Mouse (Mus musculus) left cerebral cortex, postnatal 10 days (tissue): Measurements from ENCODE around the gene Gart. TPM values are rescaled to one million over a fixed set of nuclear protein-coding genes. Genes with fewer than 3 reads are reported as not detected.

Source experiments
- DNase-seq, 2 experiments: peaks; one replicate each; pipeline ENCODE4 v3.0.0; 2021 to 2022; ENCODE audit warnings: low spot score in 2 of 2, mixed read lengths in 1 of 2; ENCODE audit errors: extremely low spot score in 1 of 2
- intact Hi-C: fragments of 180-260 bp; cut with DNase I; formaldehyde crosslinking; loops from one replicate; pipeline ENCODE4 v1.15.1; 2025
- total RNA-seq, 2 experiments: library from RNA; stranded (reverse); gene quantifications; 2 replicates each; pipeline ENCODE4 v1.2.3; 2021

The Gart gene
- total RNA-seq, 2 experiments from 2014 or later, result 45.3 to 58.8 TPM

GRCm38 (mm10) chr16:91618511-91619501 lies 27.9 kb downstream of the Gart start, which contains the start of gene Dnajc28:
TSS of gene Dnajc28 (minus strand) at chr16:91619026.
- intact Hi-C loops, result no loop called here
- peak; percentile 74 to 83 for DNase-seq

- DNase-seq, result peak in 1 of 2 experiments; percentile 26
- intact Hi-C loops, result no loop called here
Measured at GRCm38 (mm10) chr16:91614552-91614951, 32.2 kb downstream of the Gart start.

- intact Hi-C loops, result no loop called here
- no peak for DNase-seq
Measured at GRCm38 (mm10) chr16:91612525-91612924, 34.2 kb downstream of the Gart start.

DNA sequence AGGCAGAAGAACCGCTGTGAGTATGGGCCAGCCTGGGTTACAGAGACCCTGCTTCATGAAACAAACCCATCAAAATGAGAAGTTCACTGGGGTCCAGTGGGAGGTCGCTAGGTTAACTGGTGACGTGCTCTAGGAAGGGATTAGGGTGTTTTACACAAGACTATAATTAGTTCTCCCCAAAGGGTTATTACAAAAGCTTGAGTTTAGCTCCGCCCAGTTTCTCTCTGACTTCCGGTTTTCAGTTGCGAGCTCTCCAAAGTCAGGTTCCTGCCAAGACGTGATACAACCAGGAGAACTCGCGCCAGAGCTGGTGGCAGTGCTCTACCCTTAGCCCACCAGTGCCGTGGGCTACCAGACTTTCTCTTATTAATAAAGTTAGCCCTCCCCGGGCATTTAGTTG lies 35.5 kb downstream of the Gart start:
- DNase-seq, result no peak
- intact Hi-C loops, result no loop called here

DNA sequence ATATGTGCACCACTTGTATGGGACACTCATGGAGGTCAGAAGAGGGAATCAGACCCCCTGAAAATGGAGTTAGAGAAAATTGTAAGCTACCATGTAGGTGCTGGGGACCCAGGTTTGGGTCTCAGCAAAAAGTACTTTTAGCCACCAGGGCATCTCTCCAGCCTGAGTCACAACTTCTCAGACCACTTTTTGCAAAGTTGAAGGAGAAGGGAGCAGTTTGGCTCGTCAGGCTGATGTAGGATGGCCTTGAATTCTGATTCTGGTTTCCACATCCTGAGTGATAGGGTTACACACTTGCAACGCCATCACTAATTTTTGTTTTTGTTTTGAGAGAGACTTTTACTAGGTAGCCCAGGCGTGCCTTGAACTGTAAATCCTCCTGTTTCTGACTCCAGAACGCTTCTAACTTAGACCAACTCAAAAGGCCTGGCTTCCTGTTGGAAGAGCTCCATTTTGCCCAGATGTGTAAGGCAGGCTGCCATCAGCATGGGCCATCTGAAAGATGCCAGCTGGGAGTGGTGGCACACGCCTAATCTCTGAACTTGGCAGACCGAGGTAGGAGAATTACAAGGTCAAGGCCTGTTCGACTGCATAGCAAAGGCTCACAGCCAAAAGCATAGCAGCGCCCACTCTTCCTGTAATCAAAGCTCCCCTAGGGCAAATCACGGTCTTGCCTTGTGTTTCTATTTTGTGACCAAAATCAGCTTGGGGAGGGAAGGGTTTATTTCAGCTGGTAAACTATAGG lies 37.1 kb downstream of the Gart start:
- DNase-seq, result no peak
- intact Hi-C loops, result no loop called here

DNA sequence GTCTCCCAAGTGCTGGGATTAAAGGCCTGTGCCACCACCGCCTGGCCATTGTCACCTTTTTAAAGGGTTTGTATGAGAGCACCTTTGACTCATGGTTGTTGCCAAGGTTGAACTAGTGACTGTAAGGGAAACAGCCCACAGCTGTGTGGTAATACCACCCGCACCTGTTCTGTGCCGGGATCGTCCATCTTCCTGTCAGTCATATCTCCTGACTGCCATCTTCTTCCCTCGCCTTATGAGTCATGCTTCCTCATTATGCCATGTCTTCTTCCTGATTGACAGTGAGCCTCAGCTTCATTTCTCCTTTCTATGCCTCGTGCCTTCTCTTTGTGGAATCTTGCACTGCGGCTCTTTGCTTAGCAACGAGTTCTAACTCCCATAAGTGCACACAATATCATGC lies 39.8 kb downstream of the Gart start:
- intact Hi-C loops, result no loop called here
- no peak for DNase-seq

DNA sequence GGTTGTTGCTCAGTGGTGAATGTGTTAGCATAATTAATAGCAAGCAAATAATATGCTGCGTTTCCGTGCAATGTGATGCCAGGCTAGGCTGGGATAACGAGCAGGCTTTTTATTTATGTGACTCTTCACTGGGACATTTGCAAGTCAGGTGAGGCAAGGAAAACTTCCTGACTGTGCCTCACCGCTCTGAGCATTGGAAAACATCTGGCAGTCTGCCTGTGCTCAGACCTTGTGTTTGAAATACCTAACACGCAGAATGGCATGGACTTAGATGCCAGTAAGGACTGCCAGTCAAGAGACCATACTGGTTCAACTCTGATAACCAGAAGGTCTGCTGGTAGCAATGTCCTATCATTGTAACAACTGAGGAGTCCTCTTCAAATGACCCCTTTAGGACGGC lies 41.6 kb downstream of the Gart start:
- DNase-seq, result no peak
- intact Hi-C loops, result no loop called here

DNA sequence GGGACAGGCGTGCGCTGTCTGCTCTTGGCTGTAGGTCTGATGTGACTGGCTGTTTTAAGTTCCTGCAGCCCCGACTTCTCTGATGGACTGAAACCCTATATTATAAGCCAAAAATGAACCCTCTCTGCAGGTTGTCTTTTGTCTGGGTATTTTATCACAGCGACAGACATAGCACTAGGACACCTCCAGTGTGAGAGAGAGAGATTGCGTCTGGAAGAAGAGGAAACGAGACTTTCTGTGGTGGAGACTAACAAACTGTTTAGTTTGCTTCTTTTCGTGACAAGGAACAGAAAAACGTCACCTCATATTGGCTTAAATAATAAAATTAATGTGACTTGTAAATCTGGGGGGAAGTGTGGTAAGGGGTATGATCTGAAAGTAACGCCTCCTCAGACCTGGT lies 45.1 kb downstream of the Gart start:
- DNase-seq, result no peak
- intact Hi-C loops, result no loop called here

DNA sequence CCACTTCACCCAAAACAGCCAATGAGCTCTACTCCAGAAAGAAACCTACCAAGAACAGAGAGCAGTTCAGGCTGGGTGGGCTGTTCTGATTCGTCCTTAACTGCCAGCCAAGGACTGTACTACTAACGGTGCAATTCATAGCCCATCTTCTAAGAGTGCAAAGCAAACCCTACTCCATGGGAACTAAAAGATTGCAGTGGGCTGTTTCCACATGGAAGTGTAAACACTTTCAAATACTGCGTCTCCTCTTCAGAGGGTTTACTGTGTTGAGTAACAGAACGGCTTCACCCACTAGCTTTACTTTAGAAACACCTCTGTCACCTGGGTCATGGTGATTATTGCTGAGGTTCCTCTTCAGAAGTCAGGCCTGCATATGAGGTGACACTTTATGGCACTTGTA lies 45.7 kb downstream of the Gart start:
- intact Hi-C loops, result no loop called here
- no peak for DNase-seq

DNA sequence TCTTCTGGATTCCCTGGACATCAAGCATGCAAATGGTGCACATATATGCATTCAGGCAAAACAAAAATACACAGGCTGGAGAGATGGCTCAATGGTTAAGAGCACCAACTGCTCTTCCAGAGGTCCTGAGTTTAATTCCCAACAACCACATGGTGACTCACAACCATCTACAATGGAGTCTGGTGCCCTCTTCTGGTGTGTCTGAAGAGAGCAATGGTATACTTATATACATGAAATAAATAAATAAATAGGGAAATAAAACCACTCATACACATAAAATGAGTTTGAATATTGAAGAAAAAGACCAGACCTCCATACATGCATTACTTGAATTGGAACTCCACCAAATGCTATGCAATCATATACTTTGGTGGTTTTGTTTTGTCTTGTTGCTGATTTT lies 47.5 kb downstream of the Gart start:
- intact Hi-C loops, result no loop called here
- no peak for DNase-seq

GRCm38 (mm10) chr16:91597672-91598010 lies 49.1 kb downstream of the Gart start, which contains the start of gene Tmem50b:
TSS of gene Tmem50b (minus strand) at chr16:91597800.
- intact Hi-C loops, result no loop called here

GRCm38 (mm10) chr16:91596779-91597671 lies 49.7 kb downstream of the Gart start:
- DNase-seq, result no peak
- intact Hi-C loops, result no loop called here

More at GRCm38 (mm10) chr16:91597672-91598010, 49.1 kb downstream of the Gart start, which contains the start of gene Tmem50b:
- DNase-seq, result peak; percentile 98 to 99

- intact Hi-C loops, result no loop called here
- DNase-seq, result no peak
Measured at GRCm38 (mm10) chr16:91596397-91596778, 50.4 kb downstream of the Gart start.

- intact Hi-C loops, result no loop called here
Measured at GRCm38 (mm10) chr16:91595076-91595475, 51.7 kb downstream of the Gart start.

DNA sequence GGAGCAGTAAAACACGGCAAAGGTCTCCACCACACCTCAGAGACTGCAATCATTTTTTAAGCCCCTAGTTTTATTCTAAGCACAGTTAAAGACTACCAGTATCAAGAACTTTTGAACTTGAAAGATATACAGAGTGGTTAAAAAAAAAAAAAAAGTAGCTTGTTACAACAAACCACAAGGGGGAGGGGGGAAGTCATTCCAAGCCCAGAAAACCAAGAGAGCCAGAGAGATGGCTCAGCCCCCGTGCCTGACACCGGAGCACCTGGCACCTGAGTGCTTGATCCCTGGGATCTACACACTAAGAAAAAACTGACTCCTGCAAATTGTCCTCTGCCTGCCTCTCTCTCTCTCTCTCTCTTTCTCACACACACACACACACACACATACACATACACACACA lies 53.5 kb downstream of the Gart start:
- intact Hi-C loops, result no loop called here
- DNase-seq, result no peak

More at GRCm38 (mm10) chr16:91595076-91595475, 51.7 kb downstream of the Gart start:
- peak in 1 of 2 experiments; percentile 40 for DNase-seq

- intact Hi-C loops, result no loop called here
- DNase-seq, result no peak
Measured at GRCm38 (mm10) chr16:91592162-91592561, 54.6 kb downstream of the Gart start.

DNA sequence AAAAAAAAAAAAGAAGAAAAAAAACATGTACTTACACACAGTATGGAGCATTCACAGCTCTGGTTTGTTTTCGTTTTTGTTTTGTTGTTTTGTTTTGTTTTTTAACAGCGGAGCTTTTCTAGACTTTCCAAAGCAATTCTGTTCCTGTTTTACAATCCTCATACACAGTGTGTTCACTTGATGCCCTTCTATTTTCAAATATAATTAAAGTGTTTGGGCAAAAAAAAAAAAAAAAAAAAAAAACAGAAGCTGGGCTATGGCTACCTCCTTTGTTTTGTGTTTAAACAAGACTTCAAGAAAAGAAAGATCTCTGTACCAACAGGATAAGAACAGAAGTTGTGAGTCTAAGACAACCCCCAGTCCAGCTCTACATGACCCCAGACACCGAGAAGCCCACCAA lies 58.0 kb downstream of the Gart start:
- intact Hi-C loops, result no loop called here
- no peak for DNase-seq

DNA sequence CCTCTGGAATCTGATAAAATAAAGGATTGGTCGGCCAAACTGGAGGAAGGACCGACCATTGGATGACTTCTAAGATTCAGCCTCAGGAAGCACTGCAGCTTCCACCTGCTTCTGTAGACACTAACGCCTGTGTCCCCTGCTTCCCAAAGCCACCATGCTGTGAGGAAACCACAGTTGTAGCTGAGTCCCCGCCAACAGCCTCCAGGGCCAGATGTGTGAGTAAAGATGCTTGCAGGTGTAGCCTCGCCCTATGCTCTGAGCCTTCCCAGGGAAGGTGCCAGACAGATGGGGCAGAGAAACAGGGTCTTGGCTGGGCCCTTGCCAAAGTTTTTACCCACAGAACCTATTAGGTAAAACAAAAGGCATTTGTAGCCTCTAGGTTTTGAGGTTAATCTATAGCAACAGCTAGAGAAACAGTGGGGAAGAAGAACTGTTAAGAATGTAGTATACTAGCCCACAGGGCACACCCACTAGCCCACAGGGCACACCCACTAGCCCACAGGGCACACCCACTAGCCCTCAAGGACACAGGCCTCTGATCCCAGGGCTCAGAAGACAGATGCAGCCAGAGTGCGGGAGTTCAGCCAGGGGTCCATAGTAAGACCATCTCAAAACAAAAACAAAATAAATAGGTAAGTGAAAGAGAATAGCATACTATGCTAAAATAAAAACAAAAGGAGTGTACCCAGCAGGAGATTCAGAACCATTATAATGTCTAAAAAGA lies 58.9 kb downstream of the Gart start:
- intact Hi-C loops, result no loop called here
- DNase-seq, result no peak
